Mouse (Mus musculus) liver, embryonic 15.5 days (tissue): ENCODE measurements around the gene Arhgap20. TPM values are rescaled to one million over a fixed set of nuclear protein-coding genes. Genes with fewer than 3 reads are reported as not detected.

ENCODE experiments used
- ATAC-seq: fragments of 200-750 bp; cut with Nextera tagmentation; 2 replicates; pipeline ENCODE4 v1.8.0; 2017; ENCODE audit warnings: moderate number of reproducible peaks, mild to moderate bottlenecking, moderate library complexity; ENCODE audit not compliant: insufficient read depth
- H3K27ac ChIP-seq: fragments of 300-500 bp; sonication (generic); replicated peaks from 2 replicates; pipeline ENCODE4 v1.5.1; 2015; ENCODE audit warnings: mild to moderate bottlenecking, inconsistent platforms
- H3K27me3 ChIP-seq: fragments of 300-500 bp; sonication (generic); 2 replicates; pipeline ENCODE4 v1.6.1; 2015; ENCODE audit warnings: mild to moderate bottlenecking, inconsistent platforms
- H3K36me3 ChIP-seq: fragments of 300-500 bp; sonication (generic); replicated peaks from 2 replicates; pipeline ENCODE4 v1.6.1; 2015; ENCODE audit warnings: moderate library complexity, mild to moderate bottlenecking, inconsistent platforms
- H3K4me1 ChIP-seq: fragments of 300-500 bp; sonication (generic); replicated peaks from 2 replicates; pipeline ENCODE4 v1.6.1; 2015; ENCODE audit warnings: inconsistent platforms
- H3K4me2 ChIP-seq: fragments of 300-500 bp; sonication (generic); 2 replicates; pipeline ENCODE4 v1.6.1; 2015; ENCODE audit warnings: moderate library complexity, mild to moderate bottlenecking, inconsistent platforms
- H3K4me3 ChIP-seq: fragments of 300-500 bp; sonication (generic); replicated peaks from 2 replicates; pipeline ENCODE4 v1.5.1; 2015; ENCODE audit warnings: mild to moderate bottlenecking, inconsistent platforms
- H3K9ac ChIP-seq: fragments of 300-500 bp; sonication (generic); 2 replicates; pipeline ENCODE4 v1.6.1; 2015; ENCODE audit warnings: moderate library complexity, mild to moderate bottlenecking, inconsistent platforms
- H3K9me3 ChIP-seq: fragments of 300-500 bp; sonication (generic); replicated peaks from 2 replicates; pipeline ENCODE4 v1.6.1; 2016; ENCODE audit warnings: inconsistent platforms
- WGBS: fragments of 180-500 bp; shearing (Covaris S2); methylation state at CpG from one replicate; pipeline ENCODE4 v1.1.7; 2015; ENCODE audit warnings: mixed read lengths; ENCODE audit not compliant: insufficient replicate concordance; 5-methylcytosine and 5-hydroxymethylcytosine counted together
- polyA plus RNA-seq: library from polyadenylated mRNA; unstranded; fragments of >200 nt; fragmentation: Nextera tagmentation; extraction: Ambion mirVana; gene quantifications from 2 replicates; pipeline ENCODE4 v1.2.1, GENCODE M21; 2015

Arhgap20 gene
- 0.18 and 0.38 TPM in 2 replicates for polyA plus RNA-seq

- no peaks in the 10 kb centered on the region for H3K36me3 ChIP-seq
- WGBS = under 1% methylated on average over 57 of the region's 77 CpGs
- peak within 1 kb of the TSS; percentile 35 for H3K9ac ChIP-seq
- peak within 1 kb of the TSS; percentile 59 for H3K4me3 ChIP-seq
- H3K27me3 ChIP-seq = peaks cover 79% of the 10 kb centered on the region
- ATAC-seq = peak; percentile 88
- peaks cover 18% of the 10 kb centered on the region for H3K4me1 ChIP-seq
- H3K27ac ChIP-seq = no peak within 1 kb of the TSS
- H3K4me2 ChIP-seq = peak within 1 kb of the TSS; percentile 79
- H3K9me3 ChIP-seq = no peaks in the 10 kb centered on the region
Measured at GRCm38 (mm10) chr9:51764921-51765416, at the start of gene Arhgap20. Gene Arhgap20 (plus strand): TSS chr9:51765337.

DNA sequence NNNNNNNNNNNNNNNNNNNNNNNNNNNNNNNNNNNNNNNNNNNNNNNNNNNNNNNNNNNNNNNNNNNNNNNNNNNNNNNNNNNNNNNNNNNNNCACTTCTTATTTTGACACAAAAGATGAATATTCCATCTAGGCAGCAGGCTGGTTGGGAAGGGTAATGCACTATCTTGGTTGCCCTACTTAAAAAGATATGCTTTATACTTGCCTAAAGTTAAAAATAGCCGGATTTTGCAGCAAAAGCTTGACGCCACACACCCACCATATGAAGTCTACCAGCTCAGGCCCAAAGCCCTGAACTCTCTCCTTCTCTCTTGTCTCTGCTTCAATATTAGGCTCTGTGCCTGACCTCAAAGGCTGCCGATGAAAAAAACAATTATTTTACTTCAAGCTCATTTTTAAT is 46.3 kb upstream of the Arhgap20 start:
- H3K4me3 ChIP-seq = no peak overlapping the region
- WGBS = 56% methylated on average over 3 of the region's 3 CpGs
- no peak overlapping the region for H3K27ac ChIP-seq
- no peaks in the 10 kb centered on the region for H3K27me3 ChIP-seq
- no peaks in the 10 kb centered on the region for H3K9me3 ChIP-seq
- ATAC-seq = no peak
- H3K9ac ChIP-seq = no peak overlapping the region
- no peak overlapping the region for H3K4me2 ChIP-seq
- no peaks in the 10 kb centered on the region for H3K4me1 ChIP-seq
- H3K36me3 ChIP-seq = no peaks in the 10 kb centered on the region

DNA sequence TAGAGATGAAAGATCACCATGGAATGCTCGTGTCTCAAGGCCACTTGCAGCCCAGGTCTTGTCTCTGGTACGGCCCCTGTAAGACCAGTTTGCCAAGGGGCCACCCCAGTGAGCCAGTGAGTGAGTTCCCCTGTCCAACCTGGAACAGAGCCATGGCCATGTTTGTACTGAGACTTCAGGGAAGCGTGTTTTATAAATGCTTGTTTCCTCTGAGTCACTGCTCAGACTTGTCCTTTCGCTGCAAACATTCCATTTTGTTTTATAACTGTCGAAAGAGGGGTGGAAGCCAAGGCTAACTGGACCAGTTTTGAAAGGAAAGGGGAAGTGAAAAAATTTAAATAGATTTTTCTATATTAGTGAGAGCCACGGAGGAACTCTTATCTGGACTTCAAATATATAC is 37.2 kb upstream of the Arhgap20 start:
- 40% methylated on average over 6 of the region's 6 CpGs for WGBS
- Histone ChIP-seq H3K4me2 (no peak overlapping the region), H3K4me3 (no peak overlapping the region), H3K27ac (no peak overlapping the region), H3K4me1 (no peaks in the 10 kb centered on the region), H3K27me3 (no peaks in the 10 kb centered on the region), H3K9ac (no peak overlapping the region), H3K9me3 (no peaks in the 10 kb centered on the region), H3K36me3 (no peaks in the 10 kb centered on the region)
- no peak for ATAC-seq

GRCm38 (mm10) chr9:51735180-51736034 is 29.7 kb upstream of the Arhgap20 start:
- Histone ChIP-seq H3K4me1 (0 out of 2 replicates have a peak, but pooled peaks cover 2% of the 10 kb centered on the region), H3K27ac (no peak overlapping the region), H3K4me3 (no peak overlapping the region), H3K4me2 (no peak overlapping the region), H3K36me3 (no peaks in the 10 kb centered on the region), H3K9me3 (no peaks in the 10 kb centered on the region), H3K27me3 (no peaks in the 10 kb centered on the region), H3K9ac (no peak overlapping the region)
- 45% methylated on average over 9 of the region's 9 CpGs for WGBS
- ATAC-seq = peak; percentile 62

GRCm38 (mm10) chr9:51736750-51737368 is 28.3 kb upstream of the Arhgap20 start:
- H3K4me1 ChIP-seq = 0 out of 2 replicates have a peak, but pooled peaks cover 2% of the 10 kb centered on the region
- WGBS = 65% methylated on average over 5 of the region's 5 CpGs
- H3K27me3 ChIP-seq = no peaks in the 10 kb centered on the region
- H3K27ac ChIP-seq = no peak overlapping the region
- no peak overlapping the region for H3K4me2 ChIP-seq
- no peaks in the 10 kb centered on the region for H3K9me3 ChIP-seq
- H3K36me3 ChIP-seq = no peaks in the 10 kb centered on the region
- no peak overlapping the region for H3K4me3 ChIP-seq
- no peak for ATAC-seq
- no peak overlapping the region for H3K9ac ChIP-seq

DNA sequence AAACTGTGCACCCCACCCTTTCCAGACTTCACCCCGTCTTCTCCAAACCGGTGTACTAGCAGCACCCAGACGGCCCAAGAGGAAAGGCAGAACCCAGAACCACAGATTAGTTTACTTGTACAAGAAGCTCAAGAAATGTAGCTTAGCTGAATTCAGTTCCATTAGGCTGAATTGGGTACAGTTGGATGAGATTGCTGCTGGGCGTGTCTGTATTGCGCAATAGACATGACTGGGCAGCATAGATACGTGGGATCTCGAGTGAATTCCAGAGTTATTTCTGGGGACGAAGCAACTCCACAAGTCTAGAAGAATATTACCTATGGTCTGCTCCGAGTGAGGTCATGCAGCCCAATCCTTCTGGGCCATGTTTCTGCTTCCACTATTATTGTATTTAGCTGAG is 26.8 kb upstream of the Arhgap20 start:
- 62% methylated on average over 9 of the region's 9 CpGs for WGBS
- Histone ChIP-seq H3K36me3 (no peaks in the 10 kb centered on the region), H3K27me3 (no peaks in the 10 kb centered on the region), H3K4me1 (0 out of 2 replicates have a peak, but pooled peaks cover 2% of the 10 kb centered on the region), H3K9ac (no peak overlapping the region), H3K4me3 (no peak overlapping the region), H3K4me2 (no peak overlapping the region), H3K9me3 (no peaks in the 10 kb centered on the region), H3K27ac (no peak overlapping the region)
- ATAC-seq = no peak

DNA sequence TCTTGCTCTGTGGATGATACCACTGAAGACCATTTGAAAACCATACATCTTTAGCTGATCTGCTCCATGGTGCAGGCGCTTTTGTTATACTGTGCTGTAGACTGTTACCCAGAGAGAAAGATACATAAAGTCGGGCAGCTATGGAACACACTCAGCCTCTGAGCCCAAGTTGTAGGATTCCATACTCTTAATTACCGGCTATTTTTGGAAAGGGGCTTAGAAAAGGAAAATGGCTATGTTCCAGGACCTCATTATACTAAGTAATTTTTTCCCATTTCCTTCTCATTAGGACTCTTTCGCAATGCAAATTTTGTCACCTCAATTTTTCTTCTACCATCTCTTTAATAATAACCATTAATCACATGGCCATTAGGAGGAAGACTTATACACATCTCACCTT is 25.3 kb upstream of the Arhgap20 start:
- Histone ChIP-seq H3K27ac (no peak overlapping the region), H3K4me3 (no peak overlapping the region), H3K27me3 (no peaks in the 10 kb centered on the region), H3K4me1 (0 out of 2 replicates have a peak, but pooled peaks cover 2% of the 10 kb centered on the region), H3K4me2 (no peak overlapping the region), H3K36me3 (no peaks in the 10 kb centered on the region), H3K9me3 (no peaks in the 10 kb centered on the region), H3K9ac (no peak overlapping the region)
- ATAC-seq = no peak
- WGBS = 71% methylated on average over 4 of the region's 4 CpGs

GRCm38 (mm10) chr9:51750144-51750543 is 15.0 kb upstream of the Arhgap20 start:
- H3K9me3 ChIP-seq = no peaks in the 10 kb centered on the region
- H3K4me1 ChIP-seq = no peaks in the 10 kb centered on the region
- no peaks in the 10 kb centered on the region for H3K27me3 ChIP-seq
- no peak for ATAC-seq
- WGBS = 72% methylated on average over 4 of the region's 4 CpGs
- H3K27ac ChIP-seq = no peak overlapping the region
- no peak overlapping the region for H3K4me3 ChIP-seq
- H3K36me3 ChIP-seq = no peaks in the 10 kb centered on the region
- H3K4me2 ChIP-seq = no peak overlapping the region
- no peak overlapping the region for H3K9ac ChIP-seq

DNA sequence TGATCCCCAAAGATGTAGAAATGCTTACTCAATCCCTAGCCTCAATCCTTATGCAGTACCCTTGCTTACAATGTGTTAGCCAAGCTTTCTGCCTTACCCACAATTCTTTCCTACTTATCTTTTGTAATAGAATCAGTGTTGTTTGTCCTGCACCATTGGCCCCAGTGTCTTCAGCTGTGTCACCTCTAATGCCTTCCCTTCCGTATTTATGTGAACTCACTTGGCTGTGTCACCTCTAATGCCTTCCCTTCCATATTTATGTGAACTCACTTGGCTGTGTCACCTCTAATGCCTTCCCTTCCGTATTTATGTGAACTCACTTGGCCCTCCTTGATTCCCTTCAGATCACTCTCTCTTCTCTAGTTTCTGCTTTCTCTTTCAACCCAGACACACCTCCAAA is 4.1 kb upstream of the Arhgap20 start:
- Histone ChIP-seq H3K27ac (no peak overlapping the region), H3K9ac (no peak overlapping the region), H3K4me3 (no peak overlapping the region), H3K9me3 (no peaks in the 10 kb centered on the region), H3K4me1 (peaks cover 16% of the 10 kb centered on the region), H3K36me3 (no peaks in the 10 kb centered on the region), H3K27me3 (peaks cover 55% of the 10 kb centered on the region), H3K4me2 (no peak overlapping the region)
- ATAC-seq = no peak
- 43% methylated on average over 2 of the region's 2 CpGs for WGBS

DNA sequence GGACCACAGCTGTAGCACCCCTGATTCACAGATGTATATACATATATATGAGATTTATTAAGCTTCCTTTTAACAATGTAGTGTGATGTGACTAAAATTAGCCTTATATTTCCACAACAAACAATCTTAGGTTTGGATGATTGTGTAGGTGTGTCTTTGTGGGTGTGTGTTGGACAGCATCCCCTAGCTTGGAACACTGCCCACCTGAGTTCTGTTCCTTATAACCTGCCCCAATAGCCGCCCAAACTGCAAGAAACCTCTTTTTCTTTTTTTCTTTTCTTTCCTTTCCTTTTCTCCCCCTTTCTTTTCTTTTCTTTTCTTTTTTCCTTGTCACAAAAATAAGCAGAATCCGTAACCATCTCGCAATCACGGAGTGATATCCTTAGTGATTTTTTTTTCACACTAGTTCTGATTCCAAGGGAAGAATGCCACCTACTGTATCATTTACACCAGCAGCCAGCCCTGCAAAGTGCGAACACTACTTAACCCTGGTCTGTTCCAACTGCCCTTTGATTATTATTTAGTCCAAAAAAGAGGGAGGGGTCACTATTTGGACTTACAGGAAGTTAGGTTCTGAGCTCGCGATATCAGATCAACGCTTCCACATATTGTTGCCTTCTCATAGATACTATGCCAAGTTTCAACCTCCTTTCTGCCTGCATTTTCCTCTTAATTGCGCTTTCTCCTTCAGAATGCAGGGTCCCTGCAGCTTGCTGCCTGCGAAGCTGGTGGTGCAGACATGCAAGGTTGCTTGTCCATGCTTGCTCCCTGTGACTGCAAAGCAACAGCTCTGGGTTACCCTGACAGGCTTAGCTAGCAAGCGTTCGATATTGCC is 879 bp upstream of the Arhgap20 start:
- Histone ChIP-seq H3K36me3 (no peaks in the 10 kb centered on the region), H3K27me3 (peaks cover 79% of the 10 kb centered on the region), H3K9ac (peak overlapping the region; percentile 35), H3K4me3 (peak overlapping the region; percentile 59), H3K9me3 (no peaks in the 10 kb centered on the region), H3K4me1 (peaks cover 18% of the 10 kb centered on the region), H3K27ac (no peak overlapping the region), H3K4me2 (peak overlapping the region; percentile 79)
- ATAC-seq = peak; percentile 30; the same call in 1 of the 2 replicates
- WGBS = 6% methylated on average over 12 of the region's 12 CpGs
